Mouse (Mus musculus) Patski (cell line): ENCODE measurements around the gene Tspear. TPM values are rescaled to one million over a fixed set of nuclear protein-coding genes. Genes with fewer than 3 reads are reported as not detected.

Experiments used
- ATAC-seq: fragments of 100-300 bp; one replicate; pipeline ENCODE4 v1.8.0; 2021
- CTCF ChIA-PET: fragments of 350-600 bp; sonication (Branson Sonifier 250); formaldehyde crosslinking; loops from one replicate; lab custom pipeline; 2022; ENCODE audit warnings: inconsistent platforms; lab: Charles Lee
- POLR2A ChIA-PET: fragments of 350-600 bp; sonication (Branson Sonifier 250); formaldehyde crosslinking; loops from one replicate; lab custom pipeline; 2022; ENCODE audit warnings: antibody characterized with exemption, inconsistent platforms; lab: Charles Lee
- DNase-seq: peaks from one replicate; pipeline ENCODE4 v3.0.0-alpha.2; 2011; ENCODE audit warnings: low read depth, low spot score
- H3K27me3 ChIP-seq: fragments of 371-371 bp; one replicate; pipeline ENCODE4 v1.5.1; 2021
- CTCF ChIP-seq: fragments of 100-300 bp; IDR thresholded peaks from one replicate; pipeline ENCODE4 v1.5.1; 2021
- in situ Hi-C: fragments of 300-500 bp; cut with MboI; formaldehyde crosslinking; loops from 3 replicates; pipeline ENCODE4 v1.11.1; 2018; ENCODE audit warnings: low pct_unique_long_range_greater_than_20kb, mixed read lengths
- polyA plus RNA-seq: library from polyadenylated mRNA; unstranded; gene quantifications from one replicate; pipeline ENCODE4 v1.2.3, GENCODE M21; 2021

Tspear gene
- polyA plus RNA-seq, 1 experiment from 2014 or later = not detected

DNA sequence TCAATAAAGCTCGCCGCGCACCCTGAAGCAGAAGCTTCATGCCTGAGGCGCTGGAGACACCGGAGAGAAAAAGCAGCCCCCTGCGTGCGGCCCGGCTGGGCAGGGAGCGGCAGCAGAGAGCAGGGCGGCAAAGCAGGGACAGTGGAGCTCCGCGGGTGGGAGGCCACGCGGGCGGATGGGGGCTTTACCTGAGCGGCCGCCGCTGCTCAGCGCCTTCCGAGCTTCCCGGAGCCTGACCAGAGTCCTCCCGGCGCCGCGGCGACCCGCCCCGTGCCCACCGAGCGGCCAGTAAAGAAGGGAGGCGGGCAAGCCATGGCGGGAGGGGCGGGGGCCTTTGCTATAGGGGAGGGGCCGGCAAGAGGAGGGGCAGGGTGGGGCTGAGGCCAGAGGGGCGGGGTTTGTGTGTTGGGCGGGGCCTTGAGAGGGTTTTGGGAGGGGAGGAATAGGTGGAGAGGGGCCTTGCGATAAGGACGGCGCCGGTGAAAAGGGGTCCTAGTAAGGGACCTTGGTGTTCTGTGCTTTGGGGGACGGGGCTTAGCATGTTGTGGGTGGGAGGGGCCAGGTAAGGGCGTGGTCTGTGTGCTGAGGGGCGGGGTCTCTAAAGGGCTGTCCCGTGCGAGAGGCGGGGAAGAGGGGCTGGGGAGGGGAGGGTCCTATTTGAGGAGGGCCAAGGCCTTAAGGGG lies 216.0 kb downstream of the Tspear start, which contains the start of gene Lrrc3:
Gene Lrrc3, minus strand, starts transcription at position 326 of the 683 bp plus-strand sequence.
- H3K27me3 ChIP-seq = peaks cover 34% of the 10 kb centered on the region
- CTCF ChIA-PET = no interaction called here
- no peak for ATAC-seq
- POLR2A ChIA-PET = no interaction called here
- no peak for TF ChIP-seq CTCF
- DNase-seq = no peak
- in situ Hi-C loops = no loop called here

GRCm38 (mm10) chr10:77902894-77903715 lies 216.7 kb downstream of the Tspear start:
- in situ Hi-C loops = no loop called here
- ChIA-PET CTCF (no interaction called here), POLR2A (no interaction called here)
- no peak for ATAC-seq
- peaks cover 32% of the 10 kb centered on the region for H3K27me3 ChIP-seq
- TF ChIP-seq CTCF = no peak
- no peak for DNase-seq

- ChIA-PET POLR2A (no interaction called here), CTCF (interaction anchor here (1.3 kb wide), 1 partner anchor 33 kb away, joined by 3 read pairs; no protein-coding TSS in a partner anchor)
- no peak for TF ChIP-seq CTCF
- DNase-seq (no peak), ATAC-seq (no peak)
- peaks cover 52% of the 10 kb centered on the region for H3K27me3 ChIP-seq
- in situ Hi-C loops = loop anchor here (10.0 kb wide), 1 partner anchor 398 kb away; the partner anchor contains the start of gene Fam207a
These were observed 226.2 kb downstream of the Tspear start for GRCm38 (mm10) chr10:77912605-77913004.

DNA sequence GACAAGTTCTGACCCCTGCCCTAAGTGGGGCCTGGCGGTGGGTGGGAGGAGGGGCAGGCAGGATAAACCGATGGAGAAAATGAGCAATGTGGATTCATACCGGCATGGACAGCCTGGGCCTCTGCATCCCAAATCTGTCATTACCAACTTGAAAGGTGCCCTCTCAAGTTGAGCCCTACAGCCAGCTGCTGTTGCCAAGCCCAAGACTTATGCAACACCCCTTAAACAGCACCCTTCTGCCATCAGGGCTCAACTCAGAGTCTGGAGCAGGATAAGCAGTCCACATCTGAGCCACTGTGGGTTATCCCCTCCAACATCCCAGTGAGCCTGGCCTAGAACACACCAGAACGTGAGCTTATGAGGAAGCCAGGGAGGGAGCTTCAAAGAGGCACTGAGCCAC lies 226.9 kb downstream of the Tspear start:
- CTCF ChIA-PET = interaction anchor here (1.3 kb wide), 1 partner anchor 34 kb away, joined by 3 read pairs; no protein-coding TSS in a partner anchor
- no peak for DNase-seq
- no peak for ATAC-seq
- TF ChIP-seq CTCF = no peak
- in situ Hi-C loops = loop anchor here (10.0 kb wide), 1 partner anchor 398 kb away; the partner anchor contains the start of gene Fam207a
- POLR2A ChIA-PET = no interaction called here
- peaks cover 50% of the 10 kb centered on the region for H3K27me3 ChIP-seq

DNA sequence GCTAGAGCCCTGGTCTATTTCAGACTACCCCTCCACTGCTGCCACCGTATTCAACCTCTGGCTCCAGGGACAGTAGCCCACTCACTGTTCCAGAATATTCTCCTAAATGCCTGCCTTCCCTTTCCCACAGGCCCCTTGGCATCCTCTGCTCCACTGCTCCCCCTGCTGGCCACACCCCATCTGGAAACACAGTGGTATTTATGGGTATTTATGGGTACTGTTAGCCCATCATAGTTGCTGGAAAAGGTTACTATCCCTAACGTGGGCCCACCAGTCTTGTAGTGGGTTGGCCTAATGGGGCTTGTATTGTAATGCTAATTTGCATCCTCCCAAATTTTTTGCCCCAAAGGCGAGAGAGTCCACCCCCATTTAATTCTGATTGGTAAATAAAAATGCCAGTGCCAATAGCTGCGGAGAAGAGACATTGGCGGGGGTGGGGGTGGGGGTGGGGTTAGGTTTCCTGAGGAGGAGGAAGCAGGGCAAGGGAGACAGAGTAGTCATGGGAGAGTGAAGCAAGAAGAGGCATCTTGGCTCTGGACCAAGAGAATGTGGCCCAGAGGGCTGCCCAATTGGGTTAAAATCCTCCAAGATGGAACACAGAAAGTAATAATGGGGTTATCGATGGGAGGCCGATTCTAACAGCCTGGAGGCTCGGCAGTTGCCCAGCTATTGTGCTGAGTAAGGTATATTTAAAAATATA lies 230.4 kb downstream of the Tspear start:
- in situ Hi-C loops = loop anchor here (10.0 kb wide), 1 partner anchor 402 kb away; the partner anchor contains the start of gene Fam207a
- DNase-seq (no peak), ATAC-seq (no peak)
- TF ChIP-seq CTCF = no peak
- H3K27me3 ChIP-seq = peaks cover 34% of the 10 kb centered on the region
- ChIA-PET POLR2A (interaction anchor here (0.5 kb wide), 1 partner anchor 164 kb away, joined by 5 read pairs; no protein-coding TSS in a partner anchor), CTCF (no interaction called here)

DNA sequence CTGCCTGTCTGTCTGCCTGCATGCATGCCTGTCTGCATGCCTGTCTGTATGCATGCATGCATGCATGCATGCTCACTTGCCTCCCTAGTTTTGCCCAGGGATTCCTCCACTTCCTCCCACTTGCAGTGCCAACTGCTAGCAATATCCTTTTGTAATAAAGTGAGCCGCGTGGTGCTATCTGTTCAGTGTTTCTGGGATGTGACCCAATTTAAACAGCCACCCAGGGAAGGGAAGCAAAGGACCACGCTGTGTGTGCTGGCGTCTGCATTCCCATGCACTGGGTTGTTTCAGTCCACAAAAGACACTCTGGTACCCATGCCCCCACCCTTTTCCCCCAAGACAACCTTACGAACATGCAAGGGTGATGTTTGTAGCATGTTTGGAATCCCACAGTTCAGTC lies 234.6 kb downstream of the Tspear start:
- peaks cover 16% of the 10 kb centered on the region for H3K27me3 ChIP-seq
- no peak for TF ChIP-seq CTCF
- in situ Hi-C loops = loop anchor here (5.0 kb wide), 1 partner anchor 61 kb away; no protein-coding TSS in a partner anchor
- ChIA-PET POLR2A (no interaction called here), CTCF (no interaction called here)
- DNase-seq (no peak), ATAC-seq (no peak)

DNA sequence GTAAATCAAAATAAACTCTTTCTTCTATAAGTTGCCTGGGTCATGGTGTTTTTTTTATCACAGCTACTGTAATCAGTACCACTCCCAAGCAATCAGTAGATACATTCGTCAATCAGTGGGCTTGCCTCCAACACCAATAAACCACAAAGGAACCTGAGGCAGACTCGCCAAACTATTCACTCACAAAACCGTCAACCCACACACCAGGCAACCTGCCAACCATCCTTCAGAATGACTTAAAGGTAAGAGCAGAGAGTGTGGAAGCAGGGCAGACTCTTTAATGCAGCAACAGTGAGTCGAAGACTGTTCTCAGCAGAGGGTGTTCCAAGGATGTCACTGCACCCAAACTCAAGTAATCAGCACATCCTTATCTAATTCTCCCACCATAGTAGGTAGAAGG lies 236.3 kb downstream of the Tspear start:
- TF ChIP-seq CTCF = no peak
- in situ Hi-C loops = loop anchor here (5.0 kb wide), 1 partner anchor 60 kb away; no protein-coding TSS in a partner anchor
- peaks cover 16% of the 10 kb centered on the region for H3K27me3 ChIP-seq
- POLR2A ChIA-PET = no interaction called here
- CTCF ChIA-PET = no interaction called here
- ATAC-seq = no peak
- no peak for DNase-seq

GRCm38 (mm10) chr10:77926140-77926539 lies 239.8 kb downstream of the Tspear start:
- DNase-seq (no peak), ATAC-seq (no peak)
- ChIA-PET POLR2A (no interaction called here), CTCF (interaction anchor here (1.1 to 1.6 kb wide), 4 partner anchors 11 to 93 kb away, joined by 3 to 5 read pairs (median 3); no protein-coding TSS in a partner anchor)
- peak; percentile 84 for TF ChIP-seq CTCF
- H3K27me3 ChIP-seq = peaks cover 16% of the 10 kb centered on the region
- in situ Hi-C loops = no loop called here

- ATAC-seq (no peak), DNase-seq (no peak)
- ChIA-PET POLR2A (no interaction called here), CTCF (interaction anchor here (1.6 kb wide), 1 partner anchor 20 kb away, joined by 3 read pairs; no protein-coding TSS in a partner anchor)
- TF ChIP-seq CTCF = no peak
- in situ Hi-C loops = no loop called here
- peaks cover 13% of the 10 kb centered on the region for H3K27me3 ChIP-seq
These were observed 241.0 kb downstream of the Tspear start for GRCm38 (mm10) chr10:77927375-77927774.

Other genes with a start within 250 kb of the Tspear start
- 32.2 TPM for gene Fam207a, start 170.8 kb upstream of the Tspear start, polyA plus RNA-seq
- gene Itgb2, start 156.3 kb upstream of the Tspear start, polyA plus RNA-seq = 0.68 TPM
- 339 TPM for gene Pttg1ip, start 104.8 kb upstream of the Tspear start, polyA plus RNA-seq
- 235 TPM for gene Sumo3, start 80.5 kb upstream of the Tspear start, polyA plus RNA-seq
- gene Gm49325, start 80.4 kb upstream of the Tspear start, polyA plus RNA-seq = 5.5 TPM
- 67.6 TPM for gene Ube2g2, start 64.3 kb upstream of the Tspear start, polyA plus RNA-seq
- not detected for gene Gm19402, start 4.2 kb downstream of the Tspear start, polyA plus RNA-seq
- gene Gm9508, start 10.7 kb downstream of the Tspear start, polyA plus RNA-seq = not detected
- gene Gm10272, start 20.1 kb downstream of the Tspear start, polyA plus RNA-seq = not detected
- not detected for gene Gm10024, start 24.9 kb downstream of the Tspear start, polyA plus RNA-seq
- gene Gm10142, start 29.2 kb downstream of the Tspear start, polyA plus RNA-seq = not detected
- not detected for gene Krtap12-1, start 34.0 kb downstream of the Tspear start, polyA plus RNA-seq
- not detected for gene Gm10100, start 39.9 kb downstream of the Tspear start, polyA plus RNA-seq
- gene Gm18596, start 56.1 kb downstream of the Tspear start, polyA plus RNA-seq = not detected
- not detected for gene Gm9736, start 64.8 kb downstream of the Tspear start, polyA plus RNA-seq
- gene Gm3233, start 73.1 kb downstream of the Tspear start, polyA plus RNA-seq = not detected
- gene Gm3238, start 84.8 kb downstream of the Tspear start, polyA plus RNA-seq = not detected
- gene Gm7138, start 90.4 kb downstream of the Tspear start, polyA plus RNA-seq = not detected
- not detected for gene Gm3250, start 96.0 kb downstream of the Tspear start, polyA plus RNA-seq
- gene Gm7137, start 101.6 kb downstream of the Tspear start, polyA plus RNA-seq = not detected
- gene Gm9639, start 108.5 kb downstream of the Tspear start, polyA plus RNA-seq = not detected
- gene Gm19668, start 112.6 kb downstream of the Tspear start, polyA plus RNA-seq = not detected
- not detected for gene Gm9507, start 125.3 kb downstream of the Tspear start, polyA plus RNA-seq
- not detected for gene Gm2696, start 128.1 kb downstream of the Tspear start, polyA plus RNA-seq
- gene Krtap10-4, start 140.5 kb downstream of the Tspear start, polyA plus RNA-seq = not detected
- not detected for gene Krtap10-10, start 149.4 kb downstream of the Tspear start, polyA plus RNA-seq
- gene Gm36176, start 160.2 kb downstream of the Tspear start, polyA plus RNA-seq = not detected
- gene Gm10318, start 166.3 kb downstream of the Tspear start, polyA plus RNA-seq = not detected
- gene Gm3285, start 175.4 kb downstream of the Tspear start, polyA plus RNA-seq = not detected
- gene Lrrc3, start 216.0 kb downstream of the Tspear start, polyA plus RNA-seq = 0.01 TPM